Mouse (Mus musculus): ENCODE results near the gene Adamts12.
A peak's percentile ranks its signal among the peaks of the same experiment; 100 is the strongest.

Gene Adamts12

DNA sequence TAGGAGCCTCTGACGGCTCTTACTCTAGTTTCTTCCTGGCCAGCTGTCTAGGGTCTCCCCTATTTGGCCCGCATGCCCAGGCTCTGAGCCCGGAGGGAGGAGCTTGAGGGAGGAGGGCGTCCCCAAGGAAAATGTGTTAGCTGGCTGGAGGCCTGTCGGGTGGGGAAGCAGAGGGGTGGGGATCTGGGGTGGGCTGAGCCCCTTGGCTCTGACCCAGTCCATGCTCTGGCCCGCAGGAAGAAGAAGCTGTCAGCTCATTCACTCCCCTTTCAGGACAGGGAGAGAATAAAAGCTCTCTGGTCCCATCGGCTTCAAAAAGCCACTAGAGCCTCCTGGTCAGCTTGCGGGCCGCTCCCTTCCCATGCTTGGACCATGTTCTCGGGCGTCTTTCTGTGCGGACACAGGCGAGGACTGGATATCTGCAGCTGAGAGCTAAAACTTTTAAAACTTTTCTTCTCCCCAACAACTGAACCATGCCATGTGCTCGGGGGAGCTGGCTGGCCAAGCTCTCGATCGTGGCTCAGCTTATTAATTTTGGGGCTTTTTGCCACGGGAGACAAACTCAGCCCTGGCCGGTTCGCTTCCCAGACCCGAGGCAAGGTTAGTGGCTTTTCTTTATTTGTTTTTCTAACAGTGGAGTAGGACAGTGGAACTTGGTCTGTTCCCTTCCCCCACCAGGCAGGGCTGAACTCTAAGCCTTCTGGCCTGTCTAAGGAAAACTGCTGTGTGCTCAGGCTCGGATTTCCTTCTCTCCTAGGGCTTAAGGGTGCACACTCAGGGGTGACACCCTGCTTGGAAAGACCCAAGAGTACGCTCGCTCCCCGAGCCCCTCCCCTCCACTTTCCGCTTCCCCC, at the start of gene Adamts12:
Gene Adamts12 (plus strand): TSS at position 233 of the 854 bp plus-strand sequence.
- DNase-seq (ENCODE audit: low spot score): no peak

DNA sequence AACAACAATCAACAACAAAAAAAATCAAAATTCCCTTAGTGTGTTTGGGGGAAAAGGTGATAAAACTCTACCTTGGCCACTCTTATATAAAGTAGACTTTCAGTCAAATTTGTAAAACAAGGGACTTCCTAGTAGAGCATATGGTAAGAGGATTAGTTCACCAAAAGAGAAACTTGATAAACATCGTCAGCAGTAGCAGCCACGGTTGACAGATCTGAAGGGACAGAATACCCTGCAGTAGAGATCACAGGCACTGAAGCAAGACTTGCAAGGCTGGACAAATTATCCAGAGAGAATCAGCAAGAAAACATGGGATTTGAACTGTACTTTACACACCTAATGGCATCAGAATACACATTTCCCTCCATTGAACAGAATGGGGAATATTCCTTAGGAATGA, 49.7 kb upstream of the Adamts12 start:
- no peak for DNase-seq (ENCODE audit: low spot score)

DNA sequence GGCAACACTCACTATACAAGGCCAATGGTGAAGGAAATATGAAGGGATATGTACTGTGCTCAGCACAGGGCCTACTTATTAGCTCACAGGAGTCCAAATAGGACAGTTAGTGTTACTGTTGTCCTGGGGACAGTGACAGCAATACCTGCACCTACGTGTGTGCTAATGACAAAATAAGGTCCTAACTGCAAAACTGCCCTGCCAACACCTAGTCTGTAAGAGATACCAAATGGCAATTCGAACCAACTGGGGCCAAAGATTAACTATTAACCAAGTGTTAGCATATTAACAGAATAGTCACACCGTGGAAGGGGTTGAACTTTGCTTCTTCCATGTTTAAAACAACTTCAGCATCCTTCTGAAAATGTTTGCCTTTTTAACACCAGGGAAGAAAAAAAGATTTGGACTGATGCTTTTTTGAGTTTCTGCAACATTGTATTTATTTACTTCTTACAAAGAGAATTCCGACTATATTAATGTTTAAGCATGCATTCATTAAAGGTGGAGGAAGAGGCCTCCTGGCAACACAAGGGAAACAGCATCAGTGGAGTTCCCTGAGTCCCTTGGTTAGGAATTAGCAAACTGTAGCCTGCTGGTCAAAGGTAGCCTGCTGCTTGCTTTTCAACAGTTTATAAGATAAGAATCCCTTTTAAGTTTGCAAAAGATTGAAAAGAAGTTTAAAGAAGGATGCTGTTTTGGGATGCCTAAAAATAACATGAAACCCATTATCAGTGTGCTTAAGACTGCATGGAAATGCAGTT, 37.6 kb upstream of the Adamts12 start:
- no peak for DNase-seq (ENCODE audit: low spot score)

DNA sequence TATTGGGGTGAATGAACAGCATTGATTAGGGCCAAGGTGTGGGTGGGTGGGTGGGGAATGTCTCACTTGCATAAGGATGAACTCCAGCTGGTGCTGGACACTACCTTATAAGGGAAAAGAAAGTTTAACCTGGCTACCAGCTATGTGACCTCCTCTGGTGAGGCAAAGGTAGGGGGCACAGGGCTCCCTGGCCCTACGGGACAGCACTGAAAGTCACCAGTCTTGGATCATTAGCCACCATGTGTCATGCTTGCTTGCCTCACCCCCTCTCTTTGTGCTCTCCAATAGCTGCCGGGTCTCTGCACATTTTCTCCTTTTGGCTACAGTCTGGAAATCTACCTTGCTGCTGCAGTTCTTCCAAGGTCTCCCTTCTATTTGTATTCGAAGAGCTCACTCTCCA, 34.4 kb upstream of the Adamts12 start:
- DNase-seq (ENCODE audit: low spot score): no peak

DNA sequence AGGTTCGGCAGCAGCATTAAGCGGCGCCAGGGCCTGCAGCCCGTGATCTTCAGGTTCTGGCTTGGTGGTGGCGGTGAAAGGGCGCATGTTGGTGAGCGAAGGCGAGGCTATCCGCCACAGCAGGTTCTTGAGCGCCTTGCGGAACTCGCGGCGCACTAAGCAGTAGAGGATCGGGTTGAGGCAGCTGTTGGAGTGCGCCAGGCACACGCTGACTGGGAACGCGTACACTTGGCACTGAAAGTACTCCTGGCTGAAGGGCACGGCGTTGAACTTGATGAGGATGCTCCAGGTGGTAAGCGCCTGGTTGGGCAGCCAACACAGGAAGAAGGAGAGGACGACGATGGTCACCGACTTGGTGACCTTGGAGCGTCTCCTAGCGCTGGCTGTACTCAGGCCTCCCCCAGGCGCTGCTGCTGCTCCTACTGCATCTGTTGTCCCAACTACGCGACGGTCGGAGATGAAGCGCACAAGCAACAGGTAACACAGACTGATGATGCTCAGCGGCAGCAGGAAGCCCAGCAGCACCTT, 28.6 kb upstream of the Adamts12 start:
- no peak for DNase-seq (ENCODE audit: low spot score)

DNA sequence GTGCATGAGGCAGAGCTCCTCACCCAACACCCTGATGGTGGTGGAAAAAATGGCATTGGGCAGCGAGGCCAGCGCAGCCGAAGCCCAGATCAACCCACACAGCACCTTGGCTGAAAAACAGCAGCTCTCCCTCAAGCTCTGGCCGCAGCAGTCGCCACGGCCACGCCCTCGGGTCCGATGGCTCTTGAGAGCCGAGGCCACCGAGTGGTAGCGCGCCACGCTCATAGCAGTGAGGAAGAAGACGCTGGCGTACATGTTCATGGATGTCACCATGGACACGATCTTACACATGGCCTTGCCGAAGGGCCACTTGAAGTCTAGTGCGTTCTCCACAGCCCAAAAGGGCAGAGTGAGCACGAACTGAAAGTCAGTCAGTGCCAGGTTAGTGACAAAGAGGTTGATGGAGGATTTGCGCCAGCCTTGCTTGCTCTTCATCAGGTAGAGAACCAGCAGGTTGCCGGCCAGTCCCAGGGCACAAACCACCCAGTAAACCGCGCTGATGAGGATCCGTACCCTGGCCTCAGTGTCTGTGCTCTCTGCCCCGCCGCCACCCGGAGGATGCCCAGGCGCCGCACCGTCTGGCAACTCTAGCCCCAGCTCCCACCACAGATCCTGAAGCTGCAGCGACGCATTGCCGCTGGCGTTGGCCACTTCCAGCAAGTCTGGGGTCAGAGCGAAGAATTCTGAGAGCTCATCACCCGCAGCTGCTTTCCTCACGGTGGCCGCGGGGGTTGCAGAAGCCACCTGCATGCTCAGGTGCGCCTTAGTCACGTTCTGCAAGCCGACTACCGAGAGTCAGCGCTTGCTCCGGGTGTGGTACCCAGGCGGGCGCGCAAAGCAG, 27.8 kb upstream of the Adamts12 start:
- DNase-seq (ENCODE audit: low spot score): no peak

DNA sequence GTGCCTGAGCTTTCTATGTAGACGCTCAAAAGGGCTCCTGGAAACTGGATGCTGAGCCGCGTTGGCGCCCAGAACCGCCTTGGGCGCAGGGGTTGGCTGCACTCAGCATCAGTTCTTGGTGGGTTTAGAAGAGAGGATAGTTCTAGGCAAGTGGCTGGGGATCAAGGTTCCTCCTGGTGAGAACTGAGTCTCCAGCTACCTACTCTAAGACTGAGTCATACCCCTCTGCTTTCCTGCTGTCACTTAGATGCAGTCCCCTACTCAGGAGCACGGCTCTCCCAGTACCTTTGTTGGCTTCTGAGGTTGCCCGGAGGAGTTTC, 27.3 kb upstream of the Adamts12 start:
- DNase-seq (ENCODE audit: low spot score): no peak

DNA sequence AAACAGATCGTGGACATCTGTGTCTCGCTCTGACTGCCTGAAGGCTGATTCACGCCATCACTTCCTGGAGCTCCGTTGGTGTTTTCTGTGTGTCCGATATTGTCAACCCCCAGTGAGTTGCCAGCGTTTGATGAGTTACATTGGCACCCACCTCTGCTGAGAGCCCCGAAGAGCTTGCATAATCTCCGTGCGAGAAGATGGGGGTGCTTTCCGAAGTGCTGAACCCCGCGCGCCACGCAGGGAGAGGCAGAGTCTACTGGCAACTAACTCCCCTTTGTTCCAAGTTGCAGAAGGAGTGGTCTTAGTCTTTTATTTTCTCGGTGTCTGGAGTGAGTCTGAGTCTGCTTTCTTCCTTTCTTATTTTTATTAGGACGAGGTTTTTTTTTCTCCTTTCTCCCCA, 26.9 kb upstream of the Adamts12 start, which contains the start of gene Rxfp3:
Gene Rxfp3 (minus strand): TSS at position 281 of the 400 bp plus-strand sequence.
- DNase-seq (ENCODE audit: low spot score): no peak

DNA sequence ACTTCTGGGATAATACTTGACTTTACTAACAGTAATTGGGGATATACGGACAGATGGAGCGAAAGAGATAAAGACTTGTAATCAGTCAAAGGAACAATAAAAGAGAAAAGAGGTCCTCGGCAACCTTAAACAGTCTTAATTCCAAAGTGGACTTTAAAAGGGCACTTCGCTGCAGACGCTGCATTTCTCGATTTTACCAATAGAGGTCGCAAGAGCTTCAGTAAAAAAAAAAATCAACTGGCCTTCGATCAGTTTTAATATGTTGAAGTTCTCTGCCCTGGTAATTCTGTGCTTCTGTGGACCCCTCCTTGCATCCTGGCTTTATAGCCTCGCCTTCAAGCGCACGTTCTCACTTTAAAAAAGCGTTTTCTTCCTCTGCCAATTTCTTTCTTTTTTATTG, 26.1 kb upstream of the Adamts12 start:
- DNase-seq (ENCODE audit: low spot score): peak; percentile 74

DNA sequence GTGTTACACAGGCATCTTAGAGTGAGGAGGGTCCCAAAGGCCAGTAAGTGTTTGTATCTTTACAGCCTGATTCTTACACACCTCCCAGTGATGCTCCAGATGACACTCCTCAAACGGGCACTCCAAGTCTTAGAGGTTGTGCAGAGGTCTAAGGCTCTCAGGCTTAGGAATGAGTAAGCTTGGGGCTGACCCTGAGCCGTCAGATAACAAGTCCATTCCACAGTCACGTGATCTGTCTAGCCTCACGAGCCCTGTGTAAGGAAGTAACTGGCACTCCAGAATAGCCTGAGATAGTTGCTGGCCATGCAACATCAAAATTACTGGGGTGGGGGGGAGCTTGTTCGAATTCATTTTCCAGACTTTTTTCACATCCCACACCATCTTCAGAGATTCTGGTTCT, 24.5 kb upstream of the Adamts12 start:
- DNase-seq (ENCODE audit: low spot score): no peak

DNA sequence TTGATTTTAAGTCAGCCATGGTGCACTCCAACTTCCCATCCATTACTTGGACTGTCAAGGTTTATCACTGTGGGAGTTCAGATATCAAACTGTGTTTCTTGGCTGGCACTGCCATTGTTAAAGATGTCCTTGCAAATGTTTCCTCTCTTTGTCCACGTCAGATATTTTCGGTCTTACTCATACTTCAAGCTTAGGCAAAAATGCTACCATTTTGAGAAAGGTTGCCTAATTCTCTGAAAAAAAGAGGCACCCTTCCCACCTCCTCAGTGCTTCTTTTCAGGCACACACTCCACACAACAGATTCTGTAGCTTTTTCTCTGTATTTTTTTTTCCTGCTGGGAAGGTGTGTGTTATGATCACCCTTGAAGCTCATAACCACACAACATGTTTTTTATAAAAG, 23.4 kb upstream of the Adamts12 start:
- no peak for DNase-seq (ENCODE audit: low spot score)

DNA sequence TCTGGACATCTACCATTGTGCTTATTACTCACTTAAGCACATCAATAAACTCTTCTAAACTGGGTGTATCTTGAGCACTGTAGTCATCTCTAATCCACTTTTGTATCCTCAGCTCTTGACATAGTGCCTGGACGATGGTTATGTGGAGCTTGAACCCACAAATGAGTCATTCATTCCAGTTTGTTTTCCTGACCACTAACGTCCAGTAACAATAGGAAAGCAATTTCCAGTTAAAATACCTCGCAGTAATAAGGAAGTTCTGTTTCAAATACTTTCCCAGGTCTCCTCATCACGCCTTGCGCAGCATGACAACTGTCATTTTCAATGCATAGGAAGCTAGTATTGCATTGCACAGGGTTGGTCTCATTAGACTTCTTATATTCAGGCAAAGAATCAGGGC, 21.8 kb upstream of the Adamts12 start:
- DNase-seq (ENCODE audit: low spot score): no peak

DNA sequence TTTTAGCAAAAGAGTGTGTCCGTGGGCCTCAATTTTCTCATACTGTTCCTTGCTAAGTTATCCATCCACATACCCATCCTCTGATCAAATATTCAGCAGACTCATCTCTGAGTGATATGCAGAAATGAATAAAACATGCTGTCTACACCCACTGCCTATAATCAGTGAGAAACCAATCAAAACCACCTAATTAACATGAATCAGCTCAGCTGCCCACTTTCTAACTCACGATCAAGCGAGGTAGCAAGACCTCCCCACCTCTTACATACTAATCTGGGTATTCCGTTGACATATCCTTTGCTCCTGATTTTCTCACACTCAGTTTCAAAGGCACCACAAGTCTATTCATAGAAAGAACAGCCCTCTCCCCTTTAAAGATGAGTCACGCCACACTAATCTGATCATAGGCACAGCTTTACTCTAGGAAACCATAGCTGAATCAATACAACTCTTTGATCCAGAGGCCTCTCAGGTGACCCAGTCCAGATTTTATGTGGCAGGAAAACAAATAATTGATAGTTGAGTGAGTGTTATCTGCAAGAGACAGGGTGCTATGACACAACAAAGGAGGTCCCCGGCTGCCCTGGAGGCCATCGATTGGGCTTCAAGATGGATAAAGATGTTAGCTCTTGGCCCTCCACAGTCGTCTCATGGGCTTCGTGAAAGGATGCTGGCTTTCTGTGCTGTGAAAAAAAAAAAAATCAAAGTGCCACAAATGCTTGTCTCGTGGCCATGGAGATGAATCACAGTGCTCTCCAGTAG, 10.7 kb upstream of the Adamts12 start:
- no peak for DNase-seq (ENCODE audit: low spot score)

DNA sequence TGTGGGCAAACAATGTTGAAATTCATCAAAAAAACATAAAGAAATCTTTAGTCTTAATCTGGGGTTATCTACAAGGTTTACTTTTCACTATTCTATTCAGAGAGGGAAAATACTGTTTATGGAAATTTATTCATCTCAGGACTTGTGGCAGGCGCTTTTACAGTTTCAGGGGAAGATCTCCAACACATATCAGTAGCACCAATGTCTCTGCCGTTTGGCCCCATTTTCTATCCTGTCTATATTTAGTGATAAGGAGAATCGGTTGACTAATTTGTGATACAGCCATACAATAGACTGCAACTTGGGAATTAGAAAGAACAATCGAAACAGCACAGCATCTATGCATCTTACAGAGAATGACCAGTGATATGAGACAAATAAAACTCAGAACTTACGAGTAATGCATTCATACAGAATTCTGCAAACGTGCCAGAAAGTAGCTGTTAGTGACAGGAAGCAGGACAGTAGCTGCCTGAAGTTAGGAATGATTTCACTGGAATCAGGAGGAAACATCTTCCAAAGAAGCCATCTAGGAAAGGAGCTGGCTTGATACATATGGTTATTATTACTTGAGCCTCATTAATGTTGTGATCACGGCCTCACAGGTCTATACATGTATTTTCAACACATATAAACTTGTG, 10.0 kb upstream of the Adamts12 start:
- DNase-seq (ENCODE audit: low spot score): no peak

DNA sequence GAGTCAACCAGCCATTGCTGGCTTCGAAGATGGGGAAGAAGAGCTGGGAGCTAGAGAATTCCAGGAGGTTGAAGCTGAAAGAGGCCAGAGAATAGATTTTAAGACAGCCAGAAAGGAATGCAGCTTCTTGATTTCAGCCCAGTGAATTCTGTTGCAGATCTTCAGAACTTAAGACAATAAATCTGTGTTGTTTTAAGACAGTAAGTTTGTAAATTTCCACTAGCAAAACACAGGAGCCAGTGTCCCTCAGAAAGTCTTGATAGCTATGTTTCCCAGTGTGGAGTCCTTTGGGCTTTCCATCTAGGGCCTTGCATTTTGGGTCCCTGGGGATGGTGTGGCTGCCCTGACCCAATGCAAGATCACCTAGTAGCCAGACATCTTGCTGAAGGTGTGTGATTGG, 1.7 kb upstream of the Adamts12 start:
- no peak for DNase-seq (ENCODE audit: low spot score)

DNA sequence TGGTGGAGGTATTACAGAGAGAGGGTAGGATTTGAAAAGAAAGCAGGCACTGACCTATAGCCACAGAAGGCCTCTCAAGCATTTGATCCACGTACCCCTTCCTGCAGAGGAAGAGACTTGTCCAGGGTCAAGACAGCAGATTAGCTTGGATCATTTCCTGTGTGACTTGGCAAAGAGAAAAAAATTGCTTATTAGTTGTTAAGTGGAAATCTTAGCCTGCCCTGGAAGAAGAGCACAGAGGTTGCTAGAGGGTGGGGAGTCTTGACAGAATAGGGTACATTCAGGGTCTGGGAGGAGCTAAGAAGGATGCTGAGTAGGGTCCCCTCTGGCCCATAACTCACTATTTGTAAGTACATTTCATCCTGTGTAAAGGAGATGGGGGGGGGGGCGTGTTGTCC, 431 bp upstream of the Adamts12 start:
- DNase-seq (ENCODE audit: low spot score): no peak

DNA sequence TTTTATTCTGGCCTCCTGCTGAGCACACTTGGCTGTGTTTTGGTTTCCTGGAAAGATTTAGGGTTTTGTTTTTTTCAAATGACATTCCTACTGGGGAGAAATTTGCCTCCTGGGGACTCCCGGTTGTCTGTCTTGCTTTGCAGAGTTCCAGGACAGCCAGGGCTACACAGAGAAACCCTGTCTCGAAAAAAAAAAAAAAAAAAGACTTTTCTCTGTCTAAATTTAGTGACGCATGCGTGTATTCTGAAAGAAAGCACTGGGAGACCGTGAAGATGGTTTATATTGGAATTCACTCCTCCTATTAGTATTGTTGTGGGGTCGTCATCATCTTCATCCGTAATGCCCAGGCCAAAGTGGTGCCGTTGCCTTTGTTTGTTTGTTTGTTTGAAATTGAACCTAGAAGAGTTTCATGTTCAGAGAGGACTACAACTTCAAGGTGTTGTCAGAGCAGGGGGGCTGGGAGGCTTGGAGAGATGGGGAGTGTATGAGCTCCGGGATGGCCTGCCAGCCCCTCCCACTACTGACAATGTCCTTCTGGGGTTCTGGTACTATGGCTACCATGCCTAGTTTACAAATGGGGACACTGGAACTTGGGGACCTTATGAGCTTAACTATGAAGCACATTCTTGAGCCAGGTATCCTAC, 1.1 kb downstream of the Adamts12 start:
- DNase-seq (ENCODE audit: low spot score): no peak

DNA sequence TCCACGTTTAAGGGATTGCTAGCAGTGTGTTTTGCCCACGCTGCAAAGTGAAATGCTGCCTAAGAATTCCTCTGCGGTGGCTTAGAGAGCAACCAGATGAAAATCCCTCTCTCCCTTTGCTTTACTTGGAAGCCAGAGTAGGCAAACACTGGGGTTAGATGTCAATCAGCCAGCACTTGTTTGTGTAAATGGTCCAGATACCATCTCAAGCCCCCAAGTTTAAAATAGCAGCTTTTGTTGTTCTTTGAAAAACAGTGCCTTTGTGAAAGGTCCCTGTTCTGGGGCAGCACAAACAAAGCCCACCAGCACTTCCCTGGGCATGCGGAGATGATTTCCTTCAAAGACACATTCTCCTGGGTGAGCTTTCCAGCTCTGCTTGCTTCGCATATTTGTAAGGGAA, 1.7 kb downstream of the Adamts12 start:
- no peak for DNase-seq (ENCODE audit: low spot score)

DNA sequence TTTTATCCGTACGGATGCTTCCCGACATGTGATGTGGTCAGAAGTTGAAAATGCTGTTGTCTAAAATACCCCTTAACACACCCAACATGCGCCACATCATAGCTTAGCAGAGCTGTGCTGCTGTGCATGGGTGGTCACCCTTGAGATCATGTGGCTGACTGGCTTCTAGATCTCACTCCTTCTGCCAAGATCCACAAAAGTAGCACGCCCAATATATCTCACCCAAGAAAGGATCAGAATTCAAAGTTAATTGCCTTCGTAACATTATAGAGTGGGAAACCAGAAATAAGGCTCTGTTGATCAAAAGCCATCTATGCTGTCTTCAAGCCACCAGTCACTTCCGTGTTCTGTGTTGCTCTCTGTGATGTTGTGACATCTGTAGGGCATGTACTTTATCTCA, 3.3 kb downstream of the Adamts12 start:
- no peak for DNase-seq (ENCODE audit: low spot score)

DNA sequence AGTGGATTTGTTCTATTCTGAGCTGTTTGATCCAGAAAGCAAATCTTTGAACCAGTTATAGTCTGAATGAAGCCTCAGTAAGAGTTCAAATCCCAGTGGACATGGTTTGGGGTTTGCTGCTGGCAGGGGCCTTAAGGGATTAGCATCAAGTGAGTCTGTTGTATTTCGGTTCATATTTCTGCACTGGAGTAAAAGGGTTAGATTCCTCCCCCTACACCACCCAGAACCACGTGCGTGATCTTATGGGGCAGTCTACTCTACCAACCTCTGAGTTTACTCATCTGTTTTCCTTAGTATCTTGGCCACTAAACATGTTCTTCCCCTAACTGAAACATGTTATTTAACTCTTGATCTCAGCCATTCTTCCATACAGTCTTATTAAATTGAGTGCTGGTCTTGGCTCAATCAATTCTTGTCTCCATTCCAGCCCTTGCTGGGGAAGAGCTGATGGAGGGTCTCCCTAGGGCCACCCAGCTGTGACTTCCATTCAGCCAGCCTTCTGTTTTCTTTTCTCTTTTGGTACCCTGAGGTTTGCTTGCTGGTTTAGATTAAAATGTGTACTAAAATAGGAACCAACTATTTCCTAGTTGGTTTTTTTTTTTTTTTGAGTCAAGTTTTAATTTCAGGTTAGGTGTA, 11.3 kb downstream of the Adamts12 start:
- DNase-seq (ENCODE audit: low spot score): no peak

Measured in MN1 (cell line).